Mouse (Mus musculus) embryonic facial prominence, embryonic 10.5 days (tissue): ENCODE measurements around the gene 4930524B15Rik. TPM values are rescaled to one million over a fixed set of nuclear protein-coding genes. Genes with fewer than 3 reads are reported as not detected.

Experiments
- DNase-seq: peaks from one replicate; pipeline ENCODE4 v3.0.0-alpha.2; 2017; ENCODE audit warnings: low spot score
- H3K27ac ChIP-seq: fragments of 300-500 bp; sonication (generic); replicated peaks from 2 replicates; pipeline ENCODE4 v1.5.1; 2016; ENCODE audit warnings: mild to moderate bottlenecking
- H3K27me3 ChIP-seq: fragments of 300-500 bp; sonication (generic); replicated peaks from 2 replicates; pipeline ENCODE4 v1.6.1; 2016; ENCODE audit warnings: low read depth, mild to moderate bottlenecking; ENCODE audit not compliant: poor library complexity, severe bottlenecking
- H3K36me3 ChIP-seq: fragments of 300-500 bp; sonication (generic); replicated peaks from 2 replicates; pipeline ENCODE4 v1.6.1; 2016; ENCODE audit warnings: mild to moderate bottlenecking, moderate library complexity
- H3K4me1 ChIP-seq: fragments of 300-500 bp; sonication (generic); 2 replicates; pipeline ENCODE4 v1.6.1; 2016
- H3K4me3 ChIP-seq: fragments of 300-500 bp; sonication (generic); 2 replicates; pipeline ENCODE4 v1.5.1; 2016; ENCODE audit warnings: mild to moderate bottlenecking, moderate library complexity
- H3K9me3 ChIP-seq: fragments of 300-500 bp; sonication (generic); 2 replicates; pipeline ENCODE4 v1.6.1; 2016; ENCODE audit warnings: mild to moderate bottlenecking
- WGBS: fragments of 180-500 bp; shearing (Covaris S2); methylation state at CpG from one replicate; pipeline ENCODE4 v1.1.7; 2016; 5-methylcytosine and 5-hydroxymethylcytosine counted together
- polyA plus RNA-seq: library from polyadenylated mRNA; unstranded; fragments of >200 nt; fragmentation: Nextera tagmentation; extraction: Ambion mirVana; gene quantifications from 2 replicates; pipeline ENCODE4 v1.2.1, GENCODE M21; 2016

The 4930524B15Rik gene
- polyA plus RNA-seq, 1 experiment from 2014 or later: 0.14 TPM

DNA sequence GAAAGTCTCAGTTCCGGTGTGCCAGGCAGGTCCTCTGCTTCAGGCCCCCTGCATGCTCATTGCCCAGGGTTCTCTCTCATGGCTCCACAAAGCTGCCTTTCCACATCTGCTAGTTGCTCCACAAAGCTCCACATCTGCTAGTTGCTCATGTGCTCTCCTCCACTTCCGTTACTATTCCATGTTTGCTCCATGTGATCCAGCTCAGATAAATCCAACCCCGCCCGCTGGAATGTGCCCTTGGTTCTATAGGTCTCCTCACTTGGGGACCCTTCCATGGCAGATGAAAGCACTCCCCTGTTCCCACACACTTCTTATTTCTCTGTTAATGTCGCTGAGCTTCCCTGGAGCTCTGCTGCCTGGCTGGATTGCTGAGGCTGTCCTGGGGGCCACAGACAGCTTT is 61.2 kb downstream of the 4930524B15Rik start:
- Histone ChIP-seq H3K4me3 (no peak overlapping the region), H3K36me3 (no peaks in the 10 kb centered on the region), H3K9me3 (no peaks in the 10 kb centered on the region), H3K4me1 (peaks cover 16% of the 10 kb centered on the region), H3K27ac (peak overlapping the region; percentile 31; the same call in 1 of the 2 replicates), H3K27me3 (no peaks in the 10 kb centered on the region)
- WGBS: 69% methylated on average over 5 of the region's 5 CpGs
- DNase-seq: peak; percentile 23

DNA sequence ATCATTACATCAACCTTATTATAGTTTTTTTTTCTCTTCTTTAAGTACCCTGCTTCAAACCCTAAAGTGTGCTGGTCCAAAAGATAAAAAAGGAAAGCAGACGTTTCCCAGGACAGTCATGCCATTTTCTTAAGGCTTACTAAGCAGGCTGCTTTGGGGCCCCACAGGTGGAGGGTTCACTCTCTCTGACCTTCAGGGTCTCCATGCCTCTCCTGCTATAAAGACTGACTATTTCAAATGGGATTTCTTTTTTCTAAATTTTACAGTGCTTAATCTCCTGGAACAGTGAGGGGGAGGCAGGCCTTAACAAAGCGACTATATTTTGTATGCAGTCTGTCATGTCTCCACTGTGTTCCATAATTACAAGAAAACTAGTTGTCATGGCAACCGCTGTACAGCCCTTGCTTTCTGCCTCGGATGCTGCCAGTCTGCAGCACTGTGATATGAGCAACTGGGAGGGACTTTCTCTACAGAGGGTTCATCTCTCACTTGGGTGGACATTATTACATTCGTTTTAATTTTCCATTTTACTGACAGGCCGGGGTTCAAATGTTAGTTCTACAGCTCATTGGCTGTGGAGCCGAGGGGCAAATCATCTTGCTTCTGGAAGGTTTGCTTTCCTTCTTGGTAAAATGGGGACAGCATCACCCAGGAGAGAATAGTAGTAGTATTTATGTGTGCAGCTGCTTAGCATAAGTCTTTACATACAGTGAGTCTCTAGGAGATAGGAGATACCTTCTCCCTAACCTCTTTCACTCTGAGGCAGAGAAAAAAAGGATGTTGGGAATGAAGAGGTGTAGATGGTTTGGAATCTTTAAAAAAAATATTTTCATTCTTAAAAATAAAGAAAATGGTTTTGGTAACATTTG is 62.3 kb downstream of the 4930524B15Rik start:
- Histone ChIP-seq H3K27me3 (no peaks in the 10 kb centered on the region), H3K36me3 (no peaks in the 10 kb centered on the region), H3K4me1 (peaks cover 16% of the 10 kb centered on the region), H3K9me3 (no peaks in the 10 kb centered on the region), H3K27ac (no peak overlapping the region), H3K4me3 (no peak overlapping the region)
- WGBS: 74% methylated on average over 7 of the region's 7 CpGs
- no peak for DNase-seq

- no peak for DNase-seq
- Histone ChIP-seq H3K36me3 (no peaks in the 10 kb centered on the region), H3K27me3 (no peaks in the 10 kb centered on the region), H3K9me3 (no peaks in the 10 kb centered on the region), H3K4me1 (peaks cover 18% of the 10 kb centered on the region), H3K27ac (no peak overlapping the region), H3K4me3 (no peak overlapping the region)
- WGBS: 85% methylated on average over 3 of the region's 3 CpGs
Measured at GRCm38 (mm10) chr11:32028605-32029004, 63.2 kb downstream of the 4930524B15Rik start.

Other genes with a start within 250 kb of the 4930524B15Rik start
- 2.7 and 3.2 TPM in 2 replicates for gene Cpeb4, start 93.4 kb upstream of the 4930524B15Rik start, polyA plus RNA-seq
- gene Nsg2, start 34.9 kb downstream of the 4930524B15Rik start, polyA plus RNA-seq: 10.1 and 11.3 TPM in 2 replicates
- 0.05 TPM in 1 of 2 replicates, not detected in the other for gene Il9r, start 234.7 kb downstream of the 4930524B15Rik start, polyA plus RNA-seq
- gene Snrnp25, start 239.8 kb downstream of the 4930524B15Rik start, polyA plus RNA-seq: 102 and 106 TPM in 2 replicates